Mouse (Mus musculus): Measurements from ENCODE around the gene Olfr49. TPM values are rescaled to one million over a fixed set of nuclear protein-coding genes. Genes with fewer than 3 reads are reported as not detected.

The Olfr49 gene
- total and polyA plus RNA-seq, 3 experiments: not detected

DNA sequence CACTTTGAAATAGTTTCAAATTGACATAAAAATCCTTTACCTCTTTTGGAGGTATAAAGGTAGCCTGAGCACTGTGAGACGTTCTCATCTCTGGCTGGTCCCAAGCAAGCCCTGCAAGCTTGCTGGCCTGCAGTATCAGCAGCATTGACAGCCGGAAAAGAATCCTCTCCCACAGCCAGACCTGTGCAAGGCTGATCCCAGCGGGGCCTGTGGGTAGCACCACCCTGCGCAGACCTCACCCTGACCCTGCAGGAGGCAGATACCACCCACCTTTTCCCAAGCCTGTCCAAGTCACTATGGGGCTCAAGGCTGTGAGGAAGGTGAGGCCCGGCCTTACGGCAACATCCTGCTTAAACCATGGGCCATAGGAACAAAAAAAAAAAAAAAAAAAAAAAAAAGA is 18.8 kb downstream of the Olfr49 start:
- intact Hi-C loops (cut with DNase I): no loop called here
- WGBS: 81% methylated on average over 6 of the region's 6 CpGs
- H3K36me3 ChIP-seq (ENCODE audit: control insufficient read depth, insufficient read depth, low read length): no peaks in the 10 kb centered on the region
- no peak for TF ChIP-seq POLR2A (IDR thresholded peaks at IDR 0.05; ENCODE audit: insufficient read depth, low read depth, low read length)
- no peak for TF ChIP-seq CTCF (IDR thresholded peaks at IDR 0.05)
- no peak for TF ChIP-seq EP300 (IDR thresholded peaks at IDR 0.05; ENCODE audit: insufficient read depth, low read depth, low read length)
- H3K4me3 ChIP-seq: no peak overlapping the region
- H3K4me1 ChIP-seq (ENCODE audit: control insufficient read depth, insufficient read depth, low read length): no peaks in the 10 kb centered on the region
- no peak overlapping the region for H3K27ac ChIP-seq
- no peaks in the 10 kb centered on the region for H3K79me2 ChIP-seq (replicated peaks; ENCODE audit: control insufficient read depth, insufficient read depth, low read length)
- no peak overlapping the region for H3K9ac ChIP-seq (ENCODE audit: low read depth, low read length)
- DNase-seq: no peak
- no peaks in the 10 kb centered on the region for H3K27me3 ChIP-seq (ENCODE audit: control insufficient read depth, insufficient read depth, low read length)

DNA sequence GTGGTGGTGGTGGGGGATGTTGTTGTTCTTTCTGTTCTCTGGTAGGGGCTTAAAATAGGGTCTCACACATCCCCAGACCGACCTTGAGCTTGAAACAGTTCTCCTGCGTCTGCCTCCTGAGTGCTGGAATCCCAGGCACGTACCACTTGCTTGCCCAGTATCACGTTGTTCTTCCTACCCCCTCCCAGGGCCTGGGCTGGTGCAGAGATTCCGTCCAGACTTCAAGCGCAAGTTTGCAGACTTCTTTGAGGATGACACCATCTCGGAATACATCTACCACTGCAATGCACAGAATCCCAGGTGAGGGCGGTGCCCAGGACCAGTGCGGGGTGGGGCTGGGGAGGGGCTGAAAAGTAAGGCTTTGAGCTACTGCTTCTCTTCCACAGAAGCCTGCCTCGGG is 19.6 kb downstream of the Olfr49 start:
- 62% methylated on average over 10 of the region's 10 CpGs for WGBS
- H3K27me3 ChIP-seq (ENCODE audit: control insufficient read depth, insufficient read depth, low read length): no peaks in the 10 kb centered on the region
- H3K27ac ChIP-seq: no peak overlapping the region
- peaks cover 4% of the 10 kb centered on the region for H3K4me1 ChIP-seq (ENCODE audit: control insufficient read depth, insufficient read depth, low read length)
- no peak for DNase-seq
- no peak for TF ChIP-seq CTCF (IDR thresholded peaks at IDR 0.05)
- no peak for TF ChIP-seq POLR2A (IDR thresholded peaks at IDR 0.05; ENCODE audit: insufficient read depth, low read depth, low read length)
- TF ChIP-seq EP300 (IDR thresholded peaks at IDR 0.05; ENCODE audit: insufficient read depth, low read depth, low read length): no peak
- no peaks in the 10 kb centered on the region; the same call in none of the 2 replicates for H3K79me2 ChIP-seq (replicated peaks; ENCODE audit: control insufficient read depth, insufficient read depth, low read length)
- H3K36me3 ChIP-seq (ENCODE audit: control insufficient read depth, insufficient read depth, low read length): no peaks in the 10 kb centered on the region
- intact Hi-C loops (cut with DNase I): no loop called here
- H3K4me3 ChIP-seq: no peak overlapping the region
- no peak overlapping the region for H3K9ac ChIP-seq (ENCODE audit: low read depth, low read length)

DNA sequence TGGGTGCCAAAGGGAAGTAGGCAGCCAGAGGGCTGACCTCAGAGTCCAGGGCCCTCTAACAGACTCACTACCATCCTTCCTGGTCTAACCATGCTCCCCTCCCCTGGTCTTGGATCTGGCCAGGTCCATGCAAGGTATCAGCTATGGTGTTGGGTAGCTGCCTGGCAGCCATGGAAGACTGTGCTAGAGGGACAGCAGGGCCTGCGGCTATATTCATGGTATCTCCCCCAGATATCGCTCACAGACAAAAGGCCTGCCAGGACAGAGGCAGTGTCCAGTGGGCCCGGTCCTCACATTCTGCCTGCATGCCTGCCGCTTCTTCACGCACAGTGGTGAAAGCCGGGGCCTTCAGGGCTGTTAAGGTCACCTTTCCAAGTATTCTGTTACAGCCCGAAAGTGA is 20.5 kb downstream of the Olfr49 start:
- TF ChIP-seq CTCF (IDR thresholded peaks at IDR 0.05): no peak
- TF ChIP-seq POLR2A (IDR thresholded peaks at IDR 0.05; ENCODE audit: insufficient read depth, low read depth, low read length): no peak
- no peak for TF ChIP-seq EP300 (IDR thresholded peaks at IDR 0.05; ENCODE audit: insufficient read depth, low read depth, low read length)
- no peak for DNase-seq
- Histone ChIP-seq H3K9ac (ENCODE audit: low read depth, low read length) (no peak overlapping the region), H3K27ac (no peak overlapping the region), H3K79me2 (replicated peaks; ENCODE audit: control insufficient read depth, insufficient read depth, low read length) (no peaks in the 10 kb centered on the region; the same call in none of the 2 replicates), H3K4me3 (no peak overlapping the region), H3K36me3 (ENCODE audit: control insufficient read depth, insufficient read depth, low read length) (no peaks in the 10 kb centered on the region; the same call in 1 of the 2 replicates), H3K4me1 (ENCODE audit: control insufficient read depth, insufficient read depth, low read length) (peaks cover 6% of the 10 kb centered on the region), H3K27me3 (ENCODE audit: control insufficient read depth, insufficient read depth, low read length) (no peaks in the 10 kb centered on the region)
- WGBS: 83% methylated on average over 7 of the region's 7 CpGs
- intact Hi-C loops (cut with DNase I): no loop called here

- no peak for TF ChIP-seq POLR2A (IDR thresholded peaks at IDR 0.05; ENCODE audit: insufficient read depth, low read depth, low read length)
- TF ChIP-seq CTCF (IDR thresholded peaks at IDR 0.05): no peak
- TF ChIP-seq EP300 (IDR thresholded peaks at IDR 0.05; ENCODE audit: insufficient read depth, low read depth, low read length): no peak
- H3K4me1 ChIP-seq (ENCODE audit: control insufficient read depth, insufficient read depth, low read length): peaks cover 6% of the 10 kb centered on the region
- no peaks in the 10 kb centered on the region for H3K27me3 ChIP-seq (ENCODE audit: control insufficient read depth, insufficient read depth, low read length)
- H3K9ac ChIP-seq (ENCODE audit: low read depth, low read length): no peak overlapping the region
- H3K79me2 ChIP-seq (replicated peaks; ENCODE audit: control insufficient read depth, insufficient read depth, low read length): no peaks in the 10 kb centered on the region; the same call in none of the 2 replicates
- no peak overlapping the region for H3K27ac ChIP-seq
- H3K36me3 ChIP-seq (ENCODE audit: control insufficient read depth, insufficient read depth, low read length): no peaks in the 10 kb centered on the region; the same call in 1 of the 2 replicates
- intact Hi-C loops (cut with DNase I): no loop called here
- 92% methylated on average over 6 of the region's 6 CpGs for WGBS
- H3K4me3 ChIP-seq: no peak overlapping the region
- peak in 1 of 2 experiments; percentile 1 for DNase-seq
These were observed 21.6 kb downstream of the Olfr49 start for GRCm38 (mm10) chr14:54263099-54263498.

GRCm38 (mm10) chr14:54262622-54263021 is 22.1 kb downstream of the Olfr49 start:
- Histone ChIP-seq H3K27me3 (ENCODE audit: control insufficient read depth, insufficient read depth, low read length) (no peaks in the 10 kb centered on the region), H3K4me3 (no peak overlapping the region), H3K4me1 (ENCODE audit: control insufficient read depth, insufficient read depth, low read length) (peaks cover 6% of the 10 kb centered on the region), H3K36me3 (ENCODE audit: control insufficient read depth, insufficient read depth, low read length) (no peaks in the 10 kb centered on the region; the same call in 1 of the 2 replicates), H3K27ac (no peak overlapping the region), H3K79me2 (replicated peaks; ENCODE audit: control insufficient read depth, insufficient read depth, low read length) (no peaks in the 10 kb centered on the region; the same call in none of the 2 replicates), H3K9ac (ENCODE audit: low read depth, low read length) (no peak overlapping the region)
- 95% methylated on average over 8 of the region's 8 CpGs for WGBS
- TF ChIP-seq CTCF (IDR thresholded peaks at IDR 0.05) (no peak), EP300 (IDR thresholded peaks at IDR 0.05; ENCODE audit: insufficient read depth, low read depth, low read length) (no peak), POLR2A (IDR thresholded peaks at IDR 0.05; ENCODE audit: insufficient read depth, low read depth, low read length) (no peak)
- DNase-seq: peak in 1 of 2 experiments; percentile 1
- intact Hi-C loops (cut with DNase I): no loop called here

- no peak overlapping the region for H3K4me3 ChIP-seq
- peak in 1 of 2 experiments; percentile 1 for DNase-seq
- H3K36me3 ChIP-seq (ENCODE audit: control insufficient read depth, insufficient read depth, low read length): no peaks in the 10 kb centered on the region; the same call in 1 of the 2 replicates
- H3K27ac ChIP-seq: no peak overlapping the region
- no peaks in the 10 kb centered on the region; the same call in none of the 2 replicates for H3K79me2 ChIP-seq (replicated peaks; ENCODE audit: control insufficient read depth, insufficient read depth, low read length)
- no peaks in the 10 kb centered on the region for H3K27me3 ChIP-seq (ENCODE audit: control insufficient read depth, insufficient read depth, low read length)
- H3K9ac ChIP-seq (ENCODE audit: low read depth, low read length): no peak overlapping the region
- intact Hi-C loops (cut with DNase I): no loop called here
- no peak for TF ChIP-seq POLR2A (IDR thresholded peaks at IDR 0.05; ENCODE audit: insufficient read depth, low read depth, low read length)
- TF ChIP-seq CTCF (IDR thresholded peaks at IDR 0.05): no peak
- H3K4me1 ChIP-seq (ENCODE audit: control insufficient read depth, insufficient read depth, low read length): peaks cover 6% of the 10 kb centered on the region
- 95% methylated on average over 2 of the region's 2 CpGs for WGBS
These were observed 23.4 kb downstream of the Olfr49 start for GRCm38 (mm10) chr14:54261386-54261785.

Data from heart, adult 2 months (tissue).